Mouse (Mus musculus): Measurements from ENCODE around the gene Adgrl2.

- no peak for TF ChIP-seq POLR2A (IDR thresholded peaks at IDR 0.05; ENCODE audit: extremely low read depth, insufficient read depth, low read length)
- TF ChIP-seq CTCF (IDR thresholded peaks at IDR 0.05; ENCODE audit: extremely low read depth, insufficient read depth, low read length), result no peak
These were observed 18.3 kb upstream of the Adgrl2 start for GRCm38 (mm10) chr3:149008634-149009023.

Measured in cortical plate, adult 2 months (tissue).